Mouse (Mus musculus) midbrain, embryonic 13.5 days (tissue): ENCODE data around the gene Gm38100. TPM values are rescaled to one million over a fixed set of nuclear protein-coding genes. Genes with fewer than 3 reads are reported as not detected.

Source experiments
- ATAC-seq: fragments of 200-750 bp; cut with Nextera tagmentation; 2 replicates; pipeline ENCODE4 v1.8.0; 2017; ENCODE audit warnings: mild to moderate bottlenecking, moderate TSS enrichment, moderate library complexity
- H3K27ac ChIP-seq: fragments of 300-500 bp; sonication (generic); 2 replicates; pipeline ENCODE4 v1.5.1; 2015; ENCODE audit warnings: inconsistent platforms, mild to moderate bottlenecking, moderate library complexity
- H3K27me3 ChIP-seq: fragments of 300-500 bp; sonication (generic); 2 replicates; pipeline ENCODE4 v1.6.1; 2015; ENCODE audit warnings: mild to moderate bottlenecking, inconsistent platforms
- H3K36me3 ChIP-seq: fragments of 300-500 bp; sonication (generic); 2 replicates; pipeline ENCODE4 v1.6.1; 2015; ENCODE audit warnings: mild to moderate bottlenecking, inconsistent platforms
- H3K4me1 ChIP-seq: fragments of 300-500 bp; sonication (generic); replicated peaks from 2 replicates; pipeline ENCODE4 v1.6.1; 2015; ENCODE audit warnings: inconsistent platforms
- H3K4me2 ChIP-seq: fragments of 300-500 bp; sonication (generic); replicated peaks from 2 replicates; pipeline ENCODE4 v1.6.1; 2015; ENCODE audit warnings: moderate library complexity, mild to moderate bottlenecking, inconsistent platforms
- H3K4me3 ChIP-seq: fragments of 300-500 bp; sonication (generic); replicated peaks from 2 replicates; pipeline ENCODE4 v1.5.1; 2015; ENCODE audit warnings: mild to moderate bottlenecking, inconsistent platforms
- H3K9ac ChIP-seq: fragments of 300-500 bp; sonication (generic); replicated peaks from 2 replicates; pipeline ENCODE4 v1.6.1; 2015; ENCODE audit warnings: mild to moderate bottlenecking, inconsistent platforms
- H3K9me3 ChIP-seq: fragments of 300-500 bp; sonication (generic); 2 replicates; pipeline ENCODE4 v1.6.1; 2016; ENCODE audit warnings: mild to moderate bottlenecking, inconsistent platforms
- WGBS: fragments of 180-500 bp; shearing (Covaris S2); methylation state at CpG from one replicate; pipeline ENCODE4 v1.1.7; 2015; 5-methylcytosine and 5-hydroxymethylcytosine counted together
- polyA plus RNA-seq: library from polyadenylated mRNA; unstranded; fragments of >200 nt; fragmentation: Nextera tagmentation; extraction: Ambion mirVana; gene quantifications from 2 replicates; pipeline ENCODE4 v1.2.1, GENCODE M21; 2015

The Gm38100 gene
- 0.12 TPM in 1 of 2 replicates, not detected in the other for polyA plus RNA-seq

DNA sequence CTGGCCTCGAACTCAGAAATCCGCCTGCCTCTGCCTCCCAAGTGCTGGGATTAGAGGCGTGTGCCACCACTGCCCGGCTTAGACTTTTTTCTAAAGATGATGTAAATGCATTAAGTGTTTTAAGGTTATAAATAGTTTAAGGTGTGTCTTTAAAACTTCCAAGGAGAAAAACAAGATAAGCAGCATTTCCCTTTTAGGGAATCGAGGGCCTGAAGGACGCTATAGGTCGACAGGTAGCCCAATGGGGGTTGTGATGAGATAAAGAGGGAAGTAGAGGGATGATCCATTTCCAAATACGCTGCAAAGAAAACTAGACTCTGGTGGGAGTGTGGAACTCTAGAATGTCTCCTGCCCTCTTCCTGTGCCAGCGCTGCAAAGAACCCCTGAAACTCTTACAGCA lies at the start of gene Gm38100:
TSS of gene Gm38100 (plus strand) at position 301 of the 400 bp plus-strand sequence.
- no peak within 1 kb of the TSS for H3K4me3 ChIP-seq
- H3K27me3 ChIP-seq = no peaks in the 10 kb centered on the region
- H3K4me2 ChIP-seq = no peak within 1 kb of the TSS
- no peak for ATAC-seq
- H3K4me1 ChIP-seq = no peaks in the 10 kb centered on the region
- 94% methylated on average over 9 of the region's 9 CpGs for WGBS
- no peak within 1 kb of the TSS for H3K9ac ChIP-seq
- no peaks in the 10 kb centered on the region for H3K36me3 ChIP-seq
- no peak within 1 kb of the TSS for H3K27ac ChIP-seq
- H3K9me3 ChIP-seq = no peaks in the 10 kb centered on the region

DNA sequence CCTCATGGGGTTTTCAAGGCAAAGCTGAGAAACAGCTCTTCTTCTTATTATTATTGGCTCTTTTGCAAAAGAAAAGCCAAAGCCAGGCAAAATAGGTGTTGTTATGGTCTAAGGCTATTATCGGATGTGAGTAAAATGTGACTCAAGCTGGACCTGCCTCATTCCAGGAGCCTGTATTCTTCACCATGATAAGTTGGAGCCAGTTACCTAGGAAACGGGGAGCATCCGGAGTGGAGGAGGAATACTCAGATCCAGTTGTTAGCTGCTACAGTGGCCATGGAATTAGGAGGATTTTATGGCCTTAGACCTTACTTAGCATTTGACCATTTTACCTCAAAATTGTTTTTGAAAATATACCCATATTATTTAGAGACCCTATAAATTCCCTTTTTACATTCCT lies 49.4 kb upstream of the Gm38100 start:
- ATAC-seq = no peak
- Histone ChIP-seq H3K9ac (no peak overlapping the region), H3K4me2 (no peak overlapping the region), H3K36me3 (no peaks in the 10 kb centered on the region), H3K4me1 (peaks cover 12% of the 10 kb centered on the region), H3K4me3 (no peak overlapping the region), H3K9me3 (no peaks in the 10 kb centered on the region), H3K27me3 (no peaks in the 10 kb centered on the region), H3K27ac (no peak overlapping the region)
- 59% methylated on average over 3 of the region's 3 CpGs for WGBS

GRCm38 (mm10) chr1:175872028-175872816 lies 47.9 kb upstream of the Gm38100 start:
- Histone ChIP-seq H3K9ac (no peak overlapping the region), H3K27ac (peak overlapping the region; percentile 4; the same call in 1 of the 2 replicates), H3K36me3 (no peaks in the 10 kb centered on the region), H3K4me3 (no peak overlapping the region), H3K4me2 (no peak overlapping the region), H3K9me3 (no peaks in the 10 kb centered on the region), H3K4me1 (peaks cover 7% of the 10 kb centered on the region; the same call in 1 of the 2 replicates), H3K27me3 (no peaks in the 10 kb centered on the region)
- ATAC-seq = peak; percentile 77
- 75% methylated on average over 6 of the region's 6 CpGs for WGBS

GRCm38 (mm10) chr1:175880453-175881296 lies 39.5 kb upstream of the Gm38100 start, which contains the start of gene Exo1:
TSS of gene Exo1 (plus strand) at chr1:175880581.
- Histone ChIP-seq H3K4me3 (peak within 1 kb of the TSS; percentile 66), H3K27ac (peak within 1 kb of the TSS; percentile 79), H3K27me3 (no peaks in the 10 kb centered on the region), H3K4me1 (peaks cover 20% of the 10 kb centered on the region), H3K9ac (peak within 1 kb of the TSS; percentile 72), H3K9me3 (no peaks in the 10 kb centered on the region), H3K36me3 (peaks cover 13% of the 10 kb centered on the region; the same call in 1 of the 2 replicates), H3K4me2 (peak within 1 kb of the TSS; percentile 87)
- peak; percentile 98 for ATAC-seq
- under 1% methylated on average over 66 of the region's 66 CpGs for WGBS

GRCm38 (mm10) chr1:175883398-175883797 lies 36.7 kb upstream of the Gm38100 start:
- H3K4me2 ChIP-seq = no peak overlapping the region
- no peaks in the 10 kb centered on the region for H3K9me3 ChIP-seq
- no peak for ATAC-seq
- H3K36me3 ChIP-seq = peaks cover 26% of the 10 kb centered on the region; the same call in 1 of the 2 replicates
- no peak overlapping the region for H3K9ac ChIP-seq
- H3K27ac ChIP-seq = no peak overlapping the region
- no peaks in the 10 kb centered on the region for H3K27me3 ChIP-seq
- H3K4me1 ChIP-seq = peaks cover 20% of the 10 kb centered on the region
- no peak overlapping the region for H3K4me3 ChIP-seq
- 84% methylated on average over 3 of the region's 3 CpGs for WGBS

- Histone ChIP-seq H3K27ac (no peak overlapping the region), H3K4me3 (no peak overlapping the region), H3K9ac (no peak overlapping the region), H3K4me2 (no peak overlapping the region), H3K4me1 (no peaks in the 10 kb centered on the region), H3K27me3 (no peaks in the 10 kb centered on the region), H3K36me3 (peaks cover 24% of the 10 kb centered on the region), H3K9me3 (no peaks in the 10 kb centered on the region)
- ATAC-seq = no peak
- WGBS = 92% methylated on average over 6 of the region's 6 CpGs
Observed at GRCm38 (mm10) chr1:175893263-175893662, 26.9 kb upstream of the Gm38100 start.

- H3K36me3 ChIP-seq = peaks cover 20% of the 10 kb centered on the region
- no peak for ATAC-seq
- H3K4me1 ChIP-seq = no peaks in the 10 kb centered on the region
- no peak overlapping the region for H3K4me3 ChIP-seq
- H3K9ac ChIP-seq = no peak overlapping the region
- H3K27ac ChIP-seq = no peak overlapping the region
- WGBS = 94% methylated on average over 12 of the region's 12 CpGs
- no peaks in the 10 kb centered on the region for H3K9me3 ChIP-seq
- no peaks in the 10 kb centered on the region for H3K27me3 ChIP-seq
- H3K4me2 ChIP-seq = no peak overlapping the region
Observed at GRCm38 (mm10) chr1:175893726-175894125, 26.4 kb upstream of the Gm38100 start.

DNA sequence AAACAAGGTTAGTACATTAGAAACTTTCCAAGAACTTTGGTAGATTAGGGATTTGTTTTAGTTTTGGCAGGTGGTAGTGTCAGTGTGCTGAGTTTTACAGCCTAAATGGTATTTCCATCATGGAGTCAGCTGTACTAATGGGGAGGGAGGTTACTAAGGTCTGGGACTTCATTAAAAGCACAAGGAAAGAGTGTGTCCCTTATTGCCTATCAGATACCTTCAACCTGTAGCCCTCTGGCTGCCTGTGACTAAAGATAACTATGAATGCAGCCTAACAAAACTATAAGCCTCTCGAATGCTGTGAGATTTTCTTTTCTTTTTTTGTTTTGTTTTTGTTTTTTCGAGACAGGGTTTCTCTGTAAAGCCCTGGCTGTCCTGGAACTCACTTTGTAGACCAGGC lies 8.9 kb upstream of the Gm38100 start:
- Histone ChIP-seq H3K4me2 (no peak overlapping the region), H3K9ac (no peak overlapping the region), H3K9me3 (no peaks in the 10 kb centered on the region), H3K27me3 (no peaks in the 10 kb centered on the region), H3K4me1 (no peaks in the 10 kb centered on the region), H3K36me3 (peaks cover 11% of the 10 kb centered on the region; the same call in 1 of the 2 replicates), H3K27ac (no peak overlapping the region), H3K4me3 (no peak overlapping the region)
- WGBS = 96% methylated on average over 2 of the region's 2 CpGs
- ATAC-seq = no peak

DNA sequence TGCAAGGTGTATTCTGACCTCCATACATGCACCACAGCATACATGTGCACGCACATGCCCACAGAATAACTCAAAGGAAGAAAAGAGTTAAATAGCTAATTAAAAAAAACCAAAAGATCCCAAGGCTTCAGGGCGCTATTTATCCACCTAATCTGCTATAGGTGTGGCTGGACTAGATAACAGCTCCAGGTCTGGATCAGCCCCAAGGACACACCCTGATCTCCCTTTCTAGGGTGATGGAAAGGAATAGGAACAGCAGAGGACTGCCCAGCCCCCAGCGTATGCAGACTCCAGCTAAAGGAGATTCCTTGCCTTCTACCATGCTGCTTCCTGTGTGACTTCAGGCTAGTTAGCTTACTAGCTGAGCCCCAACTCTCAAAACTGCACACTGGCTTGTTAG lies 8.1 kb upstream of the Gm38100 start:
- Histone ChIP-seq H3K4me3 (no peak overlapping the region), H3K9me3 (no peaks in the 10 kb centered on the region), H3K4me1 (no peaks in the 10 kb centered on the region), H3K27ac (no peak overlapping the region), H3K4me2 (no peak overlapping the region), H3K27me3 (no peaks in the 10 kb centered on the region), H3K36me3 (peaks cover 11% of the 10 kb centered on the region; the same call in 1 of the 2 replicates), H3K9ac (no peak overlapping the region)
- WGBS = 87% methylated on average over 3 of the region's 3 CpGs
- no peak for ATAC-seq

DNA sequence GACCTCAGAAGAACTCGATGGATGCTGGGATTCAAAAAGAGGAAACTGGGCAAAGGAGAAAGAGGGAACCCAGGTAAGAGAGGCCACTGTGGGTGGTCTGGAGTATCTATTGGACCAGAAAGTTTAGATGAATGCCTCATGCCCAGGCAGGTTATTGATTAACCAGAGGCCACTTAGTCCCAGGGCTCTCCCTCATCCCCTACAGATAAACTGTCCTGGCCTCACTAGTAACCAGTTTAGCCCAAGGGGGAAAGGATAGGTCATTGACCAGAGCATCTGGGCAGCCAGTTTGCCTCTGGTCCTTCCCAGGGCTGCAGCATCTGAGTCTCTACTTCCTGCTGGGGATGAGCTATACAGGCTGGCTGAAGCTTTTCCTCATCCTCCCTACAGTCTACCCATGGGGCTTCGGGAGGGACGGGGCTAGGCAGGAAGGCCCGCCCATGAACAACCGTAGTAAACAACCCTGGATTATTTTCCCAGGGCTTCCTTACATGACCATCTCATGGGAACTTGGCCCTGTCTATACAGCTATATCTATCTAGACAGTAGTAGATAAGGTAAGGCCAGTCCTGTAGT lies 6.3 kb upstream of the Gm38100 start:
- H3K4me2 ChIP-seq = no peak overlapping the region
- no peak overlapping the region for H3K27ac ChIP-seq
- H3K27me3 ChIP-seq = no peaks in the 10 kb centered on the region
- 84% methylated on average over 5 of the region's 5 CpGs for WGBS
- H3K9me3 ChIP-seq = no peaks in the 10 kb centered on the region
- peaks cover 9% of the 10 kb centered on the region; the same call in 1 of the 2 replicates for H3K36me3 ChIP-seq
- H3K4me3 ChIP-seq = no peak overlapping the region
- H3K4me1 ChIP-seq = no peaks in the 10 kb centered on the region
- ATAC-seq = no peak
- no peak overlapping the region for H3K9ac ChIP-seq

- Histone ChIP-seq H3K36me3 (no peaks in the 10 kb centered on the region), H3K27me3 (no peaks in the 10 kb centered on the region), H3K9me3 (no peaks in the 10 kb centered on the region), H3K4me3 (no peak overlapping the region), H3K27ac (no peak overlapping the region), H3K9ac (no peak overlapping the region), H3K4me2 (no peak overlapping the region), H3K4me1 (no peaks in the 10 kb centered on the region)
- WGBS = 93% methylated on average over 8 of the region's 8 CpGs
- ATAC-seq = no peak
Observed at GRCm38 (mm10) chr1:175921091-175921490, 962 bp downstream of the Gm38100 start.
